Mouse (Mus musculus) CH12.LX (cell line): Measurements from ENCODE around the gene Nfat5.
A peak's percentile ranks its signal among the peaks of the same experiment; 100 is the strongest.

ENCODE experiments used
- CTCF ChIP-seq, 2 experiments: IDR thresholded peaks in 1 of 2; conservative IDR thresholded peaks in 1 of 2; 2 replicates each; pipeline ENCODE4 v1.5.1; 2011 to 2012; ENCODE audit warnings: low read depth in 2 of 2, low read length in 2 of 2, improper control_type of control experiment in 1 of 2, inconsistent platforms in 1 of 2, mild to moderate bottlenecking in 1 of 2, moderate library complexity in 1 of 2
- E2F4 ChIP-seq: IDR thresholded peaks from 2 replicates; pipeline ENCODE4 v1.6.1; 2011; ENCODE audit warnings: low read depth, low read length, improper control_type of control experiment; ENCODE audit not compliant: insufficient replicate concordance
- EP300 ChIP-seq: IDR thresholded peaks from 2 replicates; pipeline ENCODE4 v1.6.1; 2011; ENCODE audit warnings: low read length, improper control_type of control experiment
- GABPA ChIP-seq: IDR thresholded peaks from 2 replicates; pipeline ENCODE4 v1.6.1; 2012; ENCODE audit warnings: low read depth, low read length, improper control_type of control experiment, inconsistent platforms; ENCODE audit not compliant: insufficient replicate concordance
- HCFC1 ChIP-seq: IDR thresholded peaks from 2 replicates; pipeline ENCODE4 v1.6.1; 2012; ENCODE audit warnings: low read depth, mild to moderate bottlenecking, inconsistent platforms, low read length, improper control_type of control experiment
- KAT2A ChIP-seq: IDR thresholded peaks from 2 replicates; pipeline ENCODE4 v1.6.1; 2012; ENCODE audit warnings: low read length, improper control_type of control experiment, inconsistent platforms; ENCODE audit not compliant: insufficient replicate concordance
- NRF1 ChIP-seq: IDR thresholded peaks from 2 replicates; pipeline ENCODE4 v1.6.1; 2014; ENCODE audit warnings: low read depth, mild to moderate bottlenecking, inconsistent platforms, low read length, improper control_type of control experiment, moderate library complexity
- POLR2A ChIP-seq: IDR thresholded peaks from 2 replicates; pipeline ENCODE4 v1.6.1; 2011; ENCODE audit warnings: low read depth, mild to moderate bottlenecking, improper control_type of control experiment, low read length
- SMC3 ChIP-seq: IDR thresholded peaks from 2 replicates; pipeline ENCODE4 v1.6.1; 2011; ENCODE audit warnings: low read depth, low read length, improper control_type of control experiment
- TCF12 ChIP-seq: IDR thresholded peaks from 2 replicates; pipeline ENCODE4 v1.6.1; 2014; ENCODE audit warnings: low read depth, mild to moderate bottlenecking, inconsistent platforms, low read length, improper control_type of control experiment

DNA sequence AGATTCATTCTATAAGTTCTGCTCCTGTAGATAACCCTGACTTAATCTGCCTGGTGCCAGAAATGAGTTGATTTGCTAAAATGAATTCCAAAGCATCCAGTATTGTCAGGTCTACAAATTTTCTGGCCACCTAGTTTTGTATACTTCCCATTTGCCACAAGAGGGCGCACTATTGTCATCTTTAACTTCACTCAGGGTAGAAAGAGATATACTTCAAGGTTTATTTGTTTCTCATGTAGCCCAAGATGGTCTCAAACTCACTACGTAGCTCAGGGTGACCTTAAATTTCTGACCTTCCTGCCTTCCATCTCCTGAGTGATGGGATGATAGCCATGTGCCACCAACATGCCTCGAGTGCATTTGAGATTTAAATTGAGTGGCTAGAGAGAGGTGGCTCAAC lies 93.4 kb downstream of the Nfat5 start:
- no peak for TF ChIP-seq POLR2A
- TF ChIP-seq KAT2A, result no peak
- no peak for TF ChIP-seq NRF1
- peak; percentile 72 for TF ChIP-seq SMC3
- TF ChIP-seq CTCF (conservative IDR thresholded peaks at IDR 0.05 in 1 of 2, IDR thresholded peaks at IDR 0.05 in 1 of 2; ENCODE audit: low read depth in 2 of 2, low read length in 2 of 2), result peak; percentile 66 to 84
- no peak for TF ChIP-seq E2F4
- TF ChIP-seq TCF12, result no peak
- TF ChIP-seq EP300, result no peak
- TF ChIP-seq HCFC1, result no peak
- no peak for TF ChIP-seq GABPA
